Mouse (Mus musculus) limb, embryonic 12.5 days (tissue): ENCODE results near the gene Cd209e. TPM values are rescaled to one million over a fixed set of nuclear protein-coding genes. Genes with fewer than 3 reads are reported as not detected.
"Not testable (repeated sequence)": the region's sequence is repeated elsewhere in the genome, so short reads cannot be mapped to it uniquely, and the experiment has no call there.

Experiments
- ATAC-seq: fragments of 200-750 bp; cut with Nextera tagmentation; 2 replicates; pipeline ENCODE4 v1.8.0; 2017; ENCODE audit warnings: low read depth, moderate TSS enrichment; ENCODE audit not compliant: insufficient number of reproducible peaks, insufficient read depth, low FRiP score, low TSS enrichment
- H3K27ac ChIP-seq: fragments of 300-500 bp; sonication (generic); 2 replicates; pipeline ENCODE4 v1.5.1; 2016; ENCODE audit warnings: mild to moderate bottlenecking, moderate library complexity
- H3K27me3 ChIP-seq: fragments of 300-500 bp; sonication (generic); 2 replicates; pipeline ENCODE4 v1.6.1; 2016; ENCODE audit warnings: mild to moderate bottlenecking, moderate library complexity
- H3K36me3 ChIP-seq: fragments of 300-500 bp; sonication (generic); 2 replicates; pipeline ENCODE4 v1.6.1; 2016; ENCODE audit warnings: mild to moderate bottlenecking, moderate library complexity
- H3K4me1 ChIP-seq: fragments of 300-500 bp; sonication (generic); replicated peaks from 2 replicates; pipeline ENCODE4 v1.6.1; 2016
- H3K4me2 ChIP-seq: fragments of 300-500 bp; sonication (generic); 2 replicates; pipeline ENCODE4 v1.6.1; 2016; ENCODE audit warnings: mild to moderate bottlenecking, moderate library complexity
- H3K4me3 ChIP-seq: fragments of 300-500 bp; sonication (generic); replicated peaks from 2 replicates; pipeline ENCODE4 v1.5.1; 2016; ENCODE audit warnings: mild to moderate bottlenecking
- H3K9ac ChIP-seq: fragments of 300-500 bp; sonication (generic); replicated peaks from 2 replicates; pipeline ENCODE4 v1.6.1; 2016; ENCODE audit warnings: mild to moderate bottlenecking, moderate library complexity
- H3K9me3 ChIP-seq: fragments of 300-500 bp; sonication (generic); 2 replicates; pipeline ENCODE4 v1.6.1; 2016; ENCODE audit warnings: mild to moderate bottlenecking, moderate library complexity
- WGBS: fragments of 180-500 bp; shearing (Covaris S2); methylation state at CpG from one replicate; pipeline ENCODE4 v1.1.7; 2016; 5-methylcytosine and 5-hydroxymethylcytosine counted together
- polyA plus RNA-seq: library from polyadenylated mRNA; unstranded; fragments of >200 nt; fragmentation: Nextera tagmentation; extraction: Ambion mirVana; gene quantifications from 2 replicates; pipeline ENCODE4 v1.2.1, GENCODE M21; 2016

The Cd209e gene
- not detected in 2 replicates for polyA plus RNA-seq

DNA sequence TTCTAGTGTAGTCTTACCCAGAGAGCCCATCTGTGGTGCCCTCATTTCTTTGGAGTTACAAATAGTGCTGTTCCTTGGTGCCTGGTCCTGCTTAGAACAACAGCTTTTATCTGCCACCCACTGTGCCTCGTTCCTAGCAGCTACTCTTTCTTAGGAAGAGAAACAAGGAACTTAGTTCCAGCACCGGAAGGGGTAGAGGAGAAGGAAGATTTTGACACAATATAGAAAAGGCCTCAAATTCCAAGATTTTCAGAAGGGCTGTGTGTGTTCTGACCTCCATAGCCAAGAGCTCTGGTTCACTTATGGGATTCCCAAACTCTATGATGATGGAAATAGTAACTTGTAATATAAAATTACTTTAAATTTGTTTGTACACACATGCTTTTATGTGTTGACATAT is at the start of gene Cd209e:
Gene Cd209e, minus strand, starts transcription at position 101 of the 400 bp plus-strand sequence.
- H3K9me3 ChIP-seq, result no peaks in the 10 kb centered on the region
- no peak within 1 kb of the TSS for H3K4me3 ChIP-seq
- no peaks in the 10 kb centered on the region for H3K36me3 ChIP-seq
- no peak within 1 kb of the TSS for H3K27ac ChIP-seq
- H3K4me1 ChIP-seq, result no peaks in the 10 kb centered on the region
- H3K27me3 ChIP-seq, result no peaks in the 10 kb centered on the region
- no peak within 1 kb of the TSS for H3K9ac ChIP-seq
- no peak within 1 kb of the TSS for H3K4me2 ChIP-seq
- WGBS, result 80% methylated on average over 2 of the region's 2 CpGs
- no peak for ATAC-seq

DNA sequence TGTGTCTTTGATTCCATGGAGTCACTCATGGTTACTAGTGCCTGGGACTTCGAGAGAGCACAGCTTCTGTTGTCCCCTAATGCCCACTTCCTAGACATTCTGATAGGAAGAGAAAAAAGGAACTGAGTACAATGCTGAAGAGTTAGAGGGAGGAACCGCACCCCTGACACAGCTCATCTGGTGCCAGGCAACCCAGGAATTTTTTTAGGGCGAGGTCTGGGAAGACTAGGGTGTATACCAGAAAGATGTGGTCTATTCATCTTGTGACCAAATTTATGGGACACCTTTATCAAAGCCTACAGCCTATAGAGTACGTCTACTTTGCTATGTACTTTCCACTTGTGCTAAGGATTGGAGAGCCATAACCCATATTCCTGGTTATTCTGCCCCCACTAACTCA is 24.3 kb upstream of the Cd209e start, which contains the start of gene Cd209d:
Gene Cd209d, minus strand, starts transcription at position 101 of the 400 bp plus-strand sequence.
- no peak within 1 kb of the TSS for H3K4me2 ChIP-seq
- H3K27me3 ChIP-seq, result no peaks in the 10 kb centered on the region
- no peak within 1 kb of the TSS for H3K27ac ChIP-seq
- H3K9me3 ChIP-seq, result peaks cover 5% of the 10 kb centered on the region; the same call in 1 of the 2 replicates
- no peaks in the 10 kb centered on the region for H3K4me1 ChIP-seq
- WGBS, result 75% methylated on average over 4 of the region's 4 CpGs
- H3K9ac ChIP-seq, result no peak within 1 kb of the TSS
- ATAC-seq, result no peak
- no peak within 1 kb of the TSS for H3K4me3 ChIP-seq
- H3K36me3 ChIP-seq, result no peaks in the 10 kb centered on the region

DNA sequence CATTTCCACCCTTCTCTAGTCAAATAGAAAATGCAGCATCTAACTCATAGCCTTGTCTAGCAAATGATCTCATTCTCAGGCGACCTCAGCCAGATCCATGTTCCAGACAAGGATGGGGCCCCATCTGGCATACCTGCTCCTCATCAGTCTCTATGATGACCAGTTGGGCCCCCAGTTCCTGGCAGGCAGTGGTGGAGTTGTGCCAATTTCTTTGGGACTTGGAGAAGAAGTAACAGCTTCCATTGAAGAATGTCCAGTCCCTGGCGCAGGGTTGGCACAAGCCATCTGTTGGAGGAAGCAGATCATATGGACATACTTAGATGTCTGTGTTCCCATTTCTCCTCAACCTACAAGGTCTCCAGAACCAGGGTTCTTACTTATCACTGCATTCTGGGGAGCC is 22.0 kb upstream of the Cd209e start:
- Histone ChIP-seq H3K27ac (no peak overlapping the region), H3K4me3 (no peak overlapping the region), H3K4me1 (no peaks in the 10 kb centered on the region), H3K4me2 (no peak overlapping the region), H3K9ac (no peak overlapping the region), H3K9me3 (peaks cover 14% of the 10 kb centered on the region), H3K36me3 (no peaks in the 10 kb centered on the region), H3K27me3 (no peaks in the 10 kb centered on the region)
- no peak for ATAC-seq
- 83% methylated on average over 2 of the region's 2 CpGs for WGBS

DNA sequence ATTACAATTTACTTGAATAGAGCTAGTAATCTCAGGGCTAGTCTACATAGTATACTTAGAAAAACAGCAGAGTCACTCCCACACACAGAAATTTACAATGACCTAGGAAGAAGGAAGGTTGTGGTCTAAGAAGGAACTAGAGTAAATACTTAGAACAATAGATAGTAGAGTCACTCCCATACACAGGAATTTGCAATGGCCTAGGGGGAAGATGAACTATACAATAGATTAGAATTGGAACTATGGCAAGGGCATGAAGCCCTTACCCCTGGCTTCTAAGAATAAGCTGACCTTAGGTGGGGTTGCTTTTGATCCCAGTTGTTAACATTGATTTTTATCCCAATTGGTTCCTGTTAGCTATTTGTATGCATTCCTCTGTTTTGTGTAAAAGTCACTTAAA is 8.6 kb upstream of the Cd209e start:
- H3K4me1 ChIP-seq, H3K36me3 ChIP-seq: not testable (repeated sequence)
- H3K9me3 ChIP-seq, result 0 out of 2 replicates have a peak, but pooled peaks cover 17% of the 10 kb centered on the region

DNA sequence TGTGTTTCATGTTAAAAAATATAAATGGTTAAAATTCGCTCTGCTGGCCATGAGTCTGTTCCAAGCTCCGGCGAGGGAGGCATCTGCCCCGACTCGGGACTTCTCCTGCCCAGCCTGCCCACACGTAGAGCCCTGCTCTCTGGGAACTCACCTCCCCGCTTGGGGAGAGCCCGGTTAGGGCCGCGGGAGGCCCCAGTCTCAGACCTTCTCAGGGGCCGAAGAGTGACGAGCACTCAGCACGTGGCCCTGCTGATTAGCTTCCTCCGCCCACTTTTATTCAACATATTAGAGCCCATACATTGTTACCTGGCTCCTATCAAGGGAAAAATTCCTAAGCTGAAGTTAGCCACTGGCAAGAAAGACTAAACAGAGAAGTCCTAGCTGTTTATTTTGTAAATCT is 51.0 kb downstream of the Cd209e start:
- no peak overlapping the region for H3K27ac ChIP-seq
- H3K4me3 ChIP-seq, result no peak overlapping the region
- H3K4me2 ChIP-seq, result no peak overlapping the region
- 89% methylated on average over 14 of the region's 14 CpGs for WGBS
- no peak overlapping the region for H3K9ac ChIP-seq
- H3K27me3 ChIP-seq, result no peaks in the 10 kb centered on the region
- H3K9me3 ChIP-seq, result peaks cover 45% of the 10 kb centered on the region
- H3K4me1 ChIP-seq, result no peaks in the 10 kb centered on the region
- no peaks in the 10 kb centered on the region for H3K36me3 ChIP-seq
- no peak for ATAC-seq

More for the DNA sequence above, 8.6 kb upstream of the Cd209e start:
- not testable (repeated sequence) for H3K27ac ChIP-seq, ATAC-seq, H3K9ac ChIP-seq, H3K4me2 ChIP-seq, H3K4me3 ChIP-seq, H3K27me3 ChIP-seq

Other genes with a start within 250 kb of the Cd209e start
- gene Xab2, start 233.0 kb downstream of the Cd209e start, polyA plus RNA-seq, result 67.7 and 68.9 TPM in 2 replicates
- 115 and 133 TPM in 2 replicates for gene Pet100, start 232.8 kb downstream of the Cd209e start, polyA plus RNA-seq
- gene Pcp2, start 228.8 kb downstream of the Cd209e start, polyA plus RNA-seq, result 0.31 and 0.61 TPM in 2 replicates
- 27.8 and 32.4 TPM in 2 replicates for gene Stxbp2, start 223.4 kb downstream of the Cd209e start, polyA plus RNA-seq
- not detected in 2 replicates for gene Retn, start 198.5 kb downstream of the Cd209e start, polyA plus RNA-seq
- not detected in 2 replicates for gene Mcemp1, start 188.6 kb downstream of the Cd209e start, polyA plus RNA-seq
- gene Fcor, start 181.9 kb downstream of the Cd209e start, polyA plus RNA-seq, result 13.9 and 14.0 TPM in 2 replicates
- 37.6 and 38.2 TPM in 2 replicates for gene Trappc5, start 178.0 kb downstream of the Cd209e start, polyA plus RNA-seq
- 0.37 TPM in 1 of 2 replicates, not detected in the other for gene Fcer2a, start 160.1 kb downstream of the Cd209e start, polyA plus RNA-seq
- not detected in 2 replicates for gene Clec4g, start 133.7 kb downstream of the Cd209e start, polyA plus RNA-seq
- not detected in 2 replicates for gene Cd209a, start 105.3 kb downstream of the Cd209e start, polyA plus RNA-seq
- not detected in 2 replicates for gene Cd209d, start 24.2 kb upstream of the Cd209e start, polyA plus RNA-seq
- gene Cd209b, start 72.5 kb upstream of the Cd209e start, polyA plus RNA-seq, result not detected in 2 replicates
- 0.13 and 0.26 TPM in 2 replicates for gene Cd209c, start 100.4 kb upstream of the Cd209e start, polyA plus RNA-seq